Mouse (Mus musculus) bone marrow macrophage, adult 2 months (primary cell): ENCODE results near the gene Zfp286.

Experiments used
- CTCF ChIP-seq: IDR thresholded peaks from 2 replicates; pipeline ENCODE4 v1.5.1; 2012; ENCODE audit warnings: low read depth, mild to moderate bottlenecking, low read length, moderate library complexity
- POLR2A ChIP-seq: IDR thresholded peaks from 2 replicates; pipeline ENCODE4 v1.6.1; 2012; ENCODE audit warnings: mild to moderate bottlenecking, low read depth, low read length, borderline replicate concordance

- no peak for TF ChIP-seq CTCF
- TF ChIP-seq POLR2A, result no peak
Observed at GRCm38 (mm10) chr11:62760755-62761457, 28.4 kb downstream of the Zfp286 start.
